Mouse (Mus musculus) lung, adult 2 months (tissue): ENCODE measurements around the gene Srrt.

Source experiments
- CTCF ChIP-seq: fragments of 200-500 bp; IDR thresholded peaks from 2 replicates; pipeline ENCODE4 v1.5.1; 2011; ENCODE audit warnings: mild to moderate bottlenecking, low read length, control low read depth; ENCODE audit not compliant: insufficient read depth
- POLR2A ChIP-seq: fragments of 200-500 bp; IDR thresholded peaks from 2 replicates; pipeline ENCODE4 v1.6.1; 2011; ENCODE audit warnings: low read depth, mild to moderate bottlenecking, control low read depth, low read length, borderline replicate concordance; ENCODE audit errors: extremely low read depth

DNA sequence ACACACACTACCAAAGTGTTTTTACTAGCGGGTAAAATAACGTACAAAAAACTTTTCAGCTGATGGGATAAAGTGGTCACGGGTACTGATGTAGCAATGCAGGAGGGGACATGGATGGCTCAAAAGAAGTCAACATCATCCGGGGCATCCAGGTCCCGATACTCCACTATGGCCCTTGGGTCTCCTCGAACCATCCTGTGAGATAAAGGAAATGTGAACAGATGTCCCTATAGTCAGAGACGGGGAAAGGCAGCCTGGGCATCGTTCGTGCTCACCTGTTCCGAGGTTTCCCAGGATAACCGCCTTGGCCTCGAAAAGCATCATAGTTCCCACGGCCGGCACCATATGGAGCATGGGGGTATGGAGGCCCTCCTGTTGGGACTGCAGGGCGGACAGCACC, 11.8 kb downstream of the Srrt start:
- TF ChIP-seq CTCF (no peak), POLR2A (no peak)
